Mouse (Mus musculus): ENCODE results near the gene Stat5b. TPM values are rescaled to one million over a fixed set of nuclear protein-coding genes. Genes with fewer than 3 reads are reported as not detected.

Stat5b gene
- polyA plus RNA-seq, 1 experiment from 2014 or later, result 19.9 TPM

DNA sequence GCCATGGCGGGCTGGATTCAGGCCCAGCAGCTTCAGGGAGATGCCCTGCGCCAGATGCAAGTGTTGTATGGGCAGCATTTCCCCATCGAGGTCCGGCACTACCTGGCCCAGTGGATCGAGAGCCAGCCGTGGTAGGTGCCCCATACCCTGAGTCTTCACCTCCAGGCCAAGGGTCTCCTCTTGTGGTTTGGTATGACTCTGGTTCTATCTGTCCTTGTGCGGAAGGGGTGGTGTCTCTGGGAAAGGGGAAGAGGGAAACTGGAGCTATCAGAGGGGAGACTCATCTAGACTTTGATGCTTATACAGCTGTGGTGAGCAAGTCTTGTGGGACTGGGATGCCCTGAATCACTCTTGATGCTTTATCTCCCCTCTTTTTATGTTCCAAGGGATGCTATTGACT is 10.8 kb upstream of the Stat5b start:
- Histone ChIP-seq H3K27me3 (peaks cover 40% of the 10 kb centered on the region), H3K9me3 (no peaks in the 10 kb centered on the region), H3K4me1 (peaks cover 19% of the 10 kb centered on the region), H3K4me3 (no peak overlapping the region), H3K4me2 (0 out of 2 replicates have a peak overlapping the region, but pooled peaks have one; percentile 73), H3K9ac (no peak overlapping the region), H3K27ac (no peak overlapping the region), H3K36me3 (no peaks in the 10 kb centered on the region)
- WGBS, result 84% methylated on average over 7 of the region's 7 CpGs
- ATAC-seq (ENCODE audit: insufficient number of reproducible peaks, insufficient read depth, low FRiP score, low TSS enrichment, low read depth), result no peak

DNA sequence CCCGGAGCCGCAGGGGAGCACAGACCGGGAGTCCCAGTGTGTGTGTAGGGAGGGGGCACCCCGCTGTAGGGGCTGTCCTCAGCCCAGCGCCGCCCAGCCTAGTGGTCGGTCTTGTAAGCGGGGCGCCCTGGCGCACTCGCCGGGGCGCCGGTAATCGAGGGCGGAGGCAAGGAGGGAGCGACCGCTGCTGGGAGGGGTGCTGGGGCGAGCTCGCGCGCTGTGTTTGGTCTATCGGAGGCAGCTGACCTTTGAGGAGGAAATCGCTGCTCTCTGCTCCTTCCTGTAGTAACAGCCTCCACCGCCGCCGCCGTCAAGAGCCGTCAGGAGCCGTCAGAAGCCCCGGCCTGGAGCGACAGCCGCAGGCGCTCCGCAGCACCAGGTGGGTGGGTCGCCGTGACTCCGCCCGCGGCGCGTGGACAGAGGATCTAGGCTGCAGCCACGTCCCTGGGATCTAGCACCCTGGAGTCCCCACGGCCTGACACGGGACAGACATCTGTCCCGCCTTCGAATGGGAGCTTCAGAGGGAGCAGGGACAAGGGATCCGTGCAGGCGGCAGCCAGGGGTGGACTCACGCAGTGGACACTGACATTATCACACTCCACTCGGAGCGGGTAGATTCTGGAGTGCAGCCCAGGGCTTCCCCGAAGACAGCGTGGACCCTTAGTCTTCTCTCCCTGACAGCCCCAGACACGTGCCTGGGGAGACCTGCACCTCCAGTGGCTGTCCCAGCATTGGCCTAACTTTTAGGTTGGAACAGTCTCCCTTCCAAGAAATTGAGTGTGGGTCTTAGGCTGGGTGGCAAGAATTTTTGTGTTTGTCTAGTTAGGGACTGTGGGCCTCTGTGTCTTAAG is 9.9 kb upstream of the Stat5b start:
- H3K4me2 ChIP-seq, result peak overlapping the region; percentile 73
- H3K4me1 ChIP-seq, result peaks cover 19% of the 10 kb centered on the region
- no peaks in the 10 kb centered on the region for H3K9me3 ChIP-seq
- H3K36me3 ChIP-seq, result no peaks in the 10 kb centered on the region
- WGBS, result 3% methylated on average over 52 of the region's 55 CpGs
- H3K9ac ChIP-seq, result peak overlapping the region; percentile 72
- peak overlapping the region; percentile 51 for H3K4me3 ChIP-seq
- H3K27me3 ChIP-seq, result peaks cover 48% of the 10 kb centered on the region
- ATAC-seq (ENCODE audit: insufficient number of reproducible peaks, insufficient read depth, low FRiP score, low TSS enrichment, low read depth), result peak; percentile 76
- no peak overlapping the region for H3K27ac ChIP-seq

DNA sequence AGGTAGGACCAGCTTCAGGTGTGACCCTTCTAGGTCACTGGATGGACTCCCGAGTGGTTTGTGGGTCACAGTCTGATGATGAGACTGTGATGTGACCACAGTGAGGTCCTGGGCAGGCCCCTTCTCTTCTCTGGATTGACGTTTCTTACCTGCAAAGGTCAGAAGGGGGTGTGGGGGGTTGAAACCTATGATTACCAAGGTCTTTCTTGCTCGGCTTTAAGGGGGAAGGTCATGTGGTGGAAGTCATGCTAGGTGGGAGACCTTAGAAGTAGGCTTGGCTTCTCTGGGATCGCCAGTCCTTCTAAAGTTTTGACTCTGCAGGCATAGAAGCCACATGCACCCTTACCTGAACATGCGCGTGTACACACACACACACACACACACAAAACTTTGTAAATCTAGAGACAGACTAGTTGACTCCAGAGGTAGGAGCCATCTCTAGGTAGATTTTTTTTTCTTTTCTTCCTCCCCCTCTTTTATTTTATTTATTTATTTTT is 9.1 kb upstream of the Stat5b start:
- peaks cover 52% of the 10 kb centered on the region for H3K27me3 ChIP-seq
- no peak overlapping the region for H3K27ac ChIP-seq
- H3K4me1 ChIP-seq, result peaks cover 19% of the 10 kb centered on the region
- peak overlapping the region; percentile 72; the same call in 1 of the 2 replicates for H3K9ac ChIP-seq
- no peaks in the 10 kb centered on the region for H3K36me3 ChIP-seq
- peak overlapping the region; percentile 51 for H3K4me3 ChIP-seq
- no peaks in the 10 kb centered on the region for H3K9me3 ChIP-seq
- ATAC-seq (ENCODE audit: insufficient number of reproducible peaks, insufficient read depth, low FRiP score, low TSS enrichment, low read depth), result no peak
- peak overlapping the region; percentile 73 for H3K4me2 ChIP-seq
- 38% methylated on average over 6 of the region's 6 CpGs for WGBS

DNA sequence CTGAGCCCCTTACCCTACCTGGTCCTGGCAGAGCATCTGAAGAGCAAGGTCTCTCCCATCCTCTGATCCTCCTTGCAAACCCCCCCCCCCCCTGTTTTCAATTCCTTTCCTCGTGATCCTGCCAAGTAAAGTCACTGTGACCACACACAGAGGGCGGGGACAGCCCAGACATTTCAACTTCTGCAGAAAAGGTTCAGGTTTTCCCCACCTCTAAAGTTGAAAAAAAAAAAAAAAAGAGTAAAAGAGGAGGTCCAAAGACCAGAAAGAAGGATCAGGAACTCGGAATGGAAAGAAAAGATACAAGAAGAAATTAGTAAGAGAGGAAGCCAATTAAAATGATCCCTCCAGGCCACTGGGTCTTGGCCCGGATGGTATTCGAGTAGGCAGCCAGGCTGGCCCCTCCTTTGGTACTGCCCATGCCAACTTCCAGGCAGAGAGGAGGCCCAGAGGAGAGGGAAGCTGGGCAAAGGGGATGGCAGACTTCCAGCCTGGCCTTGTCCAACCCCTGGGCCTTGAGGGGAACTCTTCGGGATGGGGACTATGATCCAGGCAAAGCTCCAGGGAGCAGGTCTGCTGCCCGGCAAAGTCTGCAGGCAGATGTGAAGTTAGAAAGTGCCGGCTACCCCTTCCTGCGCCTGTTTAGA is 8.5 kb upstream of the Stat5b start, which contains the start of gene Stat5a:
Stat5a (plus strand) TSS at position 417 of the 644 bp plus-strand sequence.
- Histone ChIP-seq H3K4me2 (peak within 1 kb of the TSS; percentile 73), H3K27ac (no peak within 1 kb of the TSS), H3K36me3 (no peaks in the 10 kb centered on the region), H3K4me1 (peaks cover 19% of the 10 kb centered on the region), H3K9ac (peak within 1 kb of the TSS; percentile 72), H3K4me3 (peak within 1 kb of the TSS; percentile 51), H3K9me3 (no peaks in the 10 kb centered on the region), H3K27me3 (peaks cover 56% of the 10 kb centered on the region)
- 45% methylated on average over 9 of the region's 9 CpGs for WGBS
- no peak for ATAC-seq (ENCODE audit: insufficient number of reproducible peaks, insufficient read depth, low FRiP score, low TSS enrichment, low read depth)

DNA sequence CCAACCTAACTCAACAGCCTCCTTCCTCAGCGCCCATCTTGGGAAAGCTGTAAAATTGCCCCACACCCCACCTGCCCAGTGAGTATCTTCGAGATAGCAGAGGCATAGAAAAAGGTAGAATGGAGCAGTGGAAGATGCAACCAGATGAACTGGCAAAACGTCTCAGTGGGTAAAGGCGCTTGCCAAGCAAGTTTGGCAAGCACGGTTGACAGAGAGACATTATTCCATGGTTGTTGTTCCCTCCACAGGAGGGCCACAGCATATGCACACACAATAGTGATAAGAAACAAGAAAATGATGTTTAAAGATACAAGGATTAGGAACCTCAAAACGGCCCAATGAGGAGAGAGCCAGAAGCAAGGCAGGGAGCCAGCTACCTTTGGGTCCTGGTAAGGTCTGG is 7.4 kb upstream of the Stat5b start:
- no peaks in the 10 kb centered on the region for H3K36me3 ChIP-seq
- no peak for ATAC-seq (ENCODE audit: insufficient number of reproducible peaks, insufficient read depth, low FRiP score, low TSS enrichment, low read depth)
- no peak overlapping the region for H3K4me3 ChIP-seq
- no peak overlapping the region for H3K27ac ChIP-seq
- peaks cover 19% of the 10 kb centered on the region for H3K4me1 ChIP-seq
- 65% methylated on average over 6 of the region's 6 CpGs for WGBS
- H3K4me2 ChIP-seq, result no peak overlapping the region
- H3K9me3 ChIP-seq, result no peaks in the 10 kb centered on the region
- peaks cover 62% of the 10 kb centered on the region for H3K27me3 ChIP-seq
- no peak overlapping the region for H3K9ac ChIP-seq

DNA sequence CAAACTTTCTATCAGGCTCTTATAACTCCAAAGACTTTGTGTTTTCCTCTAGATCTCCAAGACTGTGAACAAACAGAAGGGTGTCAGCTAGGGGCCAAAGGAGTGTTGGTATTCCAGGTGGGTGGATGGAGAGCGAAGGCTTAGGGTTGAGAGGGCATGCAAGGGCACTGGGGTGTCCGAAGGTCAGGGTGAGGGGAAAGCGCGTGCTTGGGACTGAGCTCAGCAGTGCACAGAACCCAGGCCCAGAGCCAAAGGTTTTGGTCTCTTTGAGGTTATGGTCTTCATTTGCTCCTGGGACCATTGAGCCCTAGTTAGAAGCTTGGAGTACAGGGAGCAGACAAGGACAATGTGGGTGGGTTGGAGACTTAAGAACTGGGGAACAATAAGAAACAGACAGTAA is 4.7 kb upstream of the Stat5b start:
- no peak overlapping the region for H3K27ac ChIP-seq
- H3K4me3 ChIP-seq, result no peak overlapping the region
- H3K9ac ChIP-seq, result no peak overlapping the region
- no peak for ATAC-seq (ENCODE audit: insufficient number of reproducible peaks, insufficient read depth, low FRiP score, low TSS enrichment, low read depth)
- H3K9me3 ChIP-seq, result no peaks in the 10 kb centered on the region
- H3K4me1 ChIP-seq, result peaks cover 22% of the 10 kb centered on the region
- peaks cover 60% of the 10 kb centered on the region for H3K27me3 ChIP-seq
- WGBS, result 85% methylated on average over 4 of the region's 4 CpGs
- no peak overlapping the region for H3K4me2 ChIP-seq
- H3K36me3 ChIP-seq, result no peaks in the 10 kb centered on the region

DNA sequence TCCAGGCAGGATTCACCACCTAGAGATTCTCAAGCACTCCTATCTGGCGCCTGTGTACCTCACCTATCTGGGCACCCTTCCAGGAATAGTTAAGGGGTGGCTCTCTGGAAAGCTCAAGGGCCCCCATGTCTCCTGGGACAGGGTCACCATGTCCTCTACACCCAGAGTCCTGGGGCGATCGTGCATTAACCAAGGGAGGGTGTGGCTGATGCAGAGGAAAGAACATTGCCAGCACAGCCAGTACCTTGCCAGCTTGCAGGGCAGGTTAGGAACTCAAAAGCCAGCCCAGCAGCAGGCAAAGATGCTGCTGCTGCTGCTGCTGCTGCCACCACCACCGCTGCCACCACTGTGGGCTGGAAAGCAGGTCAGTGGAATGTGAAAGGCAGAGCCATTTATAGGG is 3.7 kb upstream of the Stat5b start:
- peaks cover 19% of the 10 kb centered on the region for H3K4me1 ChIP-seq
- no peak overlapping the region for H3K9ac ChIP-seq
- 58% methylated on average over 4 of the region's 4 CpGs for WGBS
- H3K9me3 ChIP-seq, result no peaks in the 10 kb centered on the region
- no peaks in the 10 kb centered on the region for H3K36me3 ChIP-seq
- H3K4me2 ChIP-seq, result no peak overlapping the region
- H3K4me3 ChIP-seq, result no peak overlapping the region
- ATAC-seq (ENCODE audit: insufficient number of reproducible peaks, insufficient read depth, low FRiP score, low TSS enrichment, low read depth), result no peak
- peaks cover 57% of the 10 kb centered on the region for H3K27me3 ChIP-seq
- H3K27ac ChIP-seq, result no peak overlapping the region

DNA sequence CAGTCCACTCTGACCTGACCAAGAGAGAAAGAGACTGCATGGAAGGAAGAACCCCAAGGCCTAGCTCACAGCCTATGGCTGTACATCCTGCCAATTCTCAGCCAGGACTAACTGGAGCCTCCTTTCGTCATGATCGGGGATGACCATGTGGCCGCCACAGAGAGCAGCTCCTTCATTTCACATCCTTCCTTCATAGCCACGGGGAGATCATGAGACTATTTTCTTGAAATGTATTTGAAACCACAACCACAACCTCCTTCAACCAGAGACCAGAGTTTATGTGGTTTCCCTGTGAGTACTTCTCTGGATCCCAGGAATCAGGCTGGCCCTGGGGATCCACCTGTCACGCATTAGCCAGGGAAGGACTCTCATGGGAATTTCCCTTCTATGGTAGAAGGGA is 2.5 kb upstream of the Stat5b start:
- Histone ChIP-seq H3K4me3 (no peak overlapping the region), H3K36me3 (no peaks in the 10 kb centered on the region), H3K4me2 (no peak overlapping the region), H3K27me3 (peaks cover 47% of the 10 kb centered on the region), H3K27ac (no peak overlapping the region), H3K9me3 (no peaks in the 10 kb centered on the region), H3K9ac (no peak overlapping the region), H3K4me1 (peaks cover 19% of the 10 kb centered on the region)
- 77% methylated on average over 5 of the region's 5 CpGs for WGBS
- no peak for ATAC-seq (ENCODE audit: insufficient number of reproducible peaks, insufficient read depth, low FRiP score, low TSS enrichment, low read depth)

DNA sequence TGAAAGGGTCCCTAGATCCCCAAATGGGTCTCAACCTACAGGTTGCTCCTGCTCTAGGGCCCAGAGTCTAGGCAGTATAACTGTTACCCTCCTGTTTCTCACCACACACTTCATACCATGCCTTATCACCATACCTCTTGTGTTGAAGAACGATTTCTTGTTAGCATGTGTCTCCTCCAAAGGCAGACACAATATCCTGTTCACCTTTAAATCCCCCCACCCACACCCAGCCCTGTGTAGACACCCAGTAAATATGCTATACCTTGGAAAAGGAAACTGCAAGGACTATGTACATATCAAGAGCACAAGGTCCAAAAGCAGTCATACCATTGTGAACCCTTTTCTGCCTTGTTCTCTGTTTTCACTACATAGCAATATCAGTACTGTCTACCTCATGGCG is 1.6 kb upstream of the Stat5b start:
- Histone ChIP-seq H3K36me3 (no peaks in the 10 kb centered on the region), H3K4me2 (no peak overlapping the region), H3K4me3 (no peak overlapping the region), H3K9ac (no peak overlapping the region), H3K27me3 (peaks cover 46% of the 10 kb centered on the region), H3K27ac (no peak overlapping the region), H3K4me1 (peaks cover 21% of the 10 kb centered on the region), H3K9me3 (no peaks in the 10 kb centered on the region)
- ATAC-seq (ENCODE audit: insufficient number of reproducible peaks, insufficient read depth, low FRiP score, low TSS enrichment, low read depth), result no peak
- WGBS, result 91% methylated on average over 2 of the region's 2 CpGs

DNA sequence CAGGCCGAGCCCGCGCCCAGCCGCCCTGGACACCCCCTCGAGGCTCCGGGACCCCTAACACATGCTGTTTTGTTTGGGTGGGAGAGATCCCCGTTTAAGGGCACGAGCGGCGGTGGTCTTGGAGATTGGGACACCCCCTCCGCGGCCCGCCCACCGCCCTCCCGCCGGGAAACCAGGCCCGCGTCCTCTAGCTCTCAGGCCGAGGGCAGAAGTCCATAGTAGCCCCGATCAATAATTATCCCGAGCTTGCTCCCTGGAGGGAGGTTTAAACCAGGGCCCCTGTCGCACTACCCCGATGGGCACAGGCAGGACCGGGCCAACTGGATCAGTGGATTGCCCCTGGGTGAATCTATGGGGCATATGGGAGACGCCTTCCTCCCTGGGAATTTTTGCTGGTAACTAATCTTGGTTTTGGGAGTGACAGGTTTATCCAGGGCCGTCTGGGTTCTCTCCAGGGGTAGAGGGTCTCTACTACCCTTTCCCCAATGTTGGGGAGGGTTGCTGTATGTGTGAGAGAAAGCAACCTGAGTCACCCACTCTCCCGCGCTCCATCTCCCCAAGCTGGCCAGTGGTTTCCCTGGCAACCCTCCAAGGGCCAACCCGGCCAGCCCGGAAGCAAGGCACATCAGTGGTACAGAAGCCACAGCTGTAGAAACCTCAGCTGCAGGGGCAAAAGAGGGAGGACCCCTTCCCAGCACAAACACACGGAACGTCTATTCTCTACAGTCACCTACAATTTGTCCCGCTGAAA is 429 bp upstream of the Stat5b start:
- Histone ChIP-seq H3K27me3 (peaks cover 36% of the 10 kb centered on the region), H3K27ac (peak overlapping the region; percentile 78), H3K4me2 (peak overlapping the region; percentile 83), H3K9ac (peak overlapping the region; percentile 94), H3K4me1 (peaks cover 21% of the 10 kb centered on the region), H3K4me3 (peak overlapping the region; percentile 92), H3K9me3 (no peaks in the 10 kb centered on the region), H3K36me3 (no peaks in the 10 kb centered on the region)
- ATAC-seq (ENCODE audit: insufficient number of reproducible peaks, insufficient read depth, low FRiP score, low TSS enrichment, low read depth), result peak; percentile 15; the same call in 1 of the 2 replicates
- 1% methylated on average over 33 of the region's 33 CpGs for WGBS

DNA sequence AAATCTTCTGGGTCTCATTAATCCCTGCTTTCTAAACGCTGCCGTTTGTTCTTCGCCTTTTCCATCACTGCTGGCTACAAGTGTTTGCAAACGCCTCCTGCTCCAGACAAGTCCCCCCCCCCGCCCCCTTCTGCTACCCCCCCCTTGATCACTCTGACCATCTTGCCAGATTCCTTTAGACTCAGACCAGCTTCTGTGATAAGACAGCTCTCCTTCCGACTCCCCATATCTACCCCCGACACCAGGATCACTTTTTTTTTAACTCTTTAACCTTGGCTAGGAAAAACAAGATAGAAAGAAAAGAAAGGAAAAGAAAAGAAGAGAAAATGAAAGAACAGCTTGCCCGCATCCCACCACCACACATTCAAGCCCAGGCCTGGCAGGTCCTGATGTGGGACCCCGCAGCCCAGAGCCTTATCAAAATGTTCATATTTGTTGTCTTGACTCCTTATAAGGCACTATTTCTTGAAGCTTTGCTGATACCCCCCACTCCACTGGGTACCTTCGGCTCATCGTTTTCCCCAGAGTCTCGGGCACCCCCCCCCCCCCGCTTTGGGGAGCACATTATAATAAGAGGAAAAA is 977 bp downstream of the Stat5b start:
- no peak overlapping the region for H3K27ac ChIP-seq
- no peaks in the 10 kb centered on the region for H3K36me3 ChIP-seq
- peak overlapping the region; percentile 92 for H3K4me3 ChIP-seq
- no peaks in the 10 kb centered on the region for H3K9me3 ChIP-seq
- peaks cover 21% of the 10 kb centered on the region for H3K4me1 ChIP-seq
- H3K27me3 ChIP-seq, result peaks cover 27% of the 10 kb centered on the region
- peak overlapping the region; percentile 83 for H3K4me2 ChIP-seq
- peak overlapping the region; percentile 94 for H3K9ac ChIP-seq
- WGBS, result 3% methylated on average over 13 of the region's 13 CpGs
- no peak; the same call in 1 of the 2 replicates for ATAC-seq (ENCODE audit: insufficient number of reproducible peaks, insufficient read depth, low FRiP score, low TSS enrichment, low read depth)
